Mouse (Mus musculus) kidney, adult 2 months (tissue): ENCODE results near the gene Pi4kb. TPM values are rescaled to one million over a fixed set of nuclear protein-coding genes. Genes with fewer than 3 reads are reported as not detected.

Source experiments
- DNase-seq: peaks from one replicate; pipeline ENCODE4 v3.0.0; 2021
- H3K27ac ChIP-seq: fragments of 200-500 bp; 2 replicates; pipeline ENCODE4 v1.5.1; 2012; ENCODE audit warnings: low read depth, low read length, control low read depth, inconsistent platforms; ENCODE audit not compliant: insufficient read depth
- H3K27me3 ChIP-seq: fragments of 200-500 bp; replicated peaks from 2 replicates; pipeline ENCODE4 v1.6.1; 2012; ENCODE audit warnings: mild to moderate bottlenecking, moderate library complexity, low read length, inconsistent platforms; ENCODE audit not compliant: control insufficient read depth, insufficient read depth
- H3K36me3 ChIP-seq: fragments of 200-500 bp; 2 replicates; pipeline ENCODE4 v1.6.1; 2012; ENCODE audit warnings: mild to moderate bottlenecking, moderate library complexity, low read length, inconsistent platforms; ENCODE audit not compliant: control insufficient read depth, insufficient read depth
- H3K4me1 ChIP-seq: fragments of 200-500 bp; 2 replicates; pipeline ENCODE4 v1.6.1; 2011; ENCODE audit warnings: low read length; ENCODE audit not compliant: control insufficient read depth, insufficient read depth
- H3K4me3 ChIP-seq: fragments of 200-500 bp; 2 replicates; pipeline ENCODE4 v1.5.1; 2011; ENCODE audit warnings: mild to moderate bottlenecking, low read depth, low read length, control low read depth; ENCODE audit not compliant: insufficient read depth
- CTCF ChIP-seq: fragments of 200-500 bp; conservative IDR thresholded peaks from 2 replicates; pipeline ENCODE4 v1.5.1; 2011; ENCODE audit warnings: low read depth, mild to moderate bottlenecking, control low read depth, low read length, moderate library complexity, mixed read lengths; ENCODE audit not compliant: insufficient read depth, insufficient read length
- POLR2A ChIP-seq: fragments of 200-500 bp; IDR thresholded peaks from one replicate; pipeline ENCODE4 v1.6.1; 2011; ENCODE audit warnings: low read depth, low read length, control low read depth
- WGBS: fragments of 180-500 bp; shearing (Covaris S2); methylation state at CpG from one replicate; pipeline ENCODE4 v1.1.7; 2018; 5-methylcytosine and 5-hydroxymethylcytosine counted together
- polyA plus RNA-seq: library from polyadenylated mRNA; depleted of rRNA; stranded (reverse); fragments of >200 nt; gene quantifications from 2 replicates; pipeline ENCODE4 v1.2.3, GENCODE M21; 2012; rRNA removed

Gene Pi4kb
- polyA plus RNA-seq, 1 experiment: 35.9 TPM

- Histone ChIP-seq H3K4me3 (no peak overlapping the region), H3K4me1 (no peaks in the 10 kb centered on the region), H3K27ac (no peak overlapping the region), H3K27me3 (no peaks in the 10 kb centered on the region), H3K36me3 (no peaks in the 10 kb centered on the region)
- no peak for TF ChIP-seq POLR2A
- no peak; the same call in 1 of the 2 replicates for TF ChIP-seq CTCF
- WGBS: 43% methylated on average over 1 of the region's 1 CpGs
- DNase-seq: peak; percentile 71
Observed at GRCm38 (mm10) chr3:95052959-95053358, 78.4 kb downstream of the Pi4kb start.

- no peaks in the 10 kb centered on the region for H3K4me1 ChIP-seq
- H3K4me3 ChIP-seq: no peak overlapping the region
- no peak overlapping the region for H3K27ac ChIP-seq
- no peaks in the 10 kb centered on the region for H3K36me3 ChIP-seq
- DNase-seq: peak; percentile 52
- TF ChIP-seq POLR2A: no peak
- peak; percentile 67 for TF ChIP-seq CTCF
- 42% methylated on average over 3 of the region's 3 CpGs for WGBS
- H3K27me3 ChIP-seq: no peaks in the 10 kb centered on the region
Observed at GRCm38 (mm10) chr3:95053701-95054100, 79.2 kb downstream of the Pi4kb start.

GRCm38 (mm10) chr3:95054481-95055260, 80.1 kb downstream of the Pi4kb start:
- H3K36me3 ChIP-seq: no peaks in the 10 kb centered on the region; the same call in none of the 2 replicates
- TF ChIP-seq POLR2A: no peak
- TF ChIP-seq CTCF: no peak
- H3K4me1 ChIP-seq: no peaks in the 10 kb centered on the region
- peak; percentile 23 for DNase-seq
- 37% methylated on average over 10 of the region's 10 CpGs for WGBS
- H3K27me3 ChIP-seq: no peaks in the 10 kb centered on the region
- no peak overlapping the region for H3K4me3 ChIP-seq
- H3K27ac ChIP-seq: 0 out of 2 replicates have a peak overlapping the region, but pooled peaks have one; percentile 42

DNA sequence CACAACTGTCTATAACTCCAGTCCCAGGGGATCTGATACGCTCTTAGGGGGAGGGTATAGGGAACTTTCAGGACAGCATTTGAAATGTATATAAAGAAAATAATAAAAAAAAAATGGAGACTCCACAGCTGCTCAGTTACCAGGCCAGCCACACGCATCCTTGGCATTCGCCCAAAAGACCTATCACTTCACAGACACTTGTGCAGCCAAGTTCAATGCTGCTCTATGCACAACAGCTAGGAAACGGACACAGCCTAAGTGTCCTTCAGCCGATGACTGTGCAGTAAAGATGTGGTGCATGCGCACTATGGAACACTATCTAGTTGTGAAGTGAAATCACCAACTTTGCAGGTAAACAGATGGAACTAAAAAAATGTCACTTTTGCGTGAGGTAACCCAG, 81.7 kb downstream of the Pi4kb start:
- no peak for DNase-seq
- TF ChIP-seq CTCF (no peak), POLR2A (no peak)
- Histone ChIP-seq H3K4me1 (no peaks in the 10 kb centered on the region), H3K4me3 (no peak overlapping the region), H3K27ac (no peak overlapping the region), H3K36me3 (peaks cover 5% of the 10 kb centered on the region), H3K27me3 (no peaks in the 10 kb centered on the region)
- 90% methylated on average over 7 of the region's 7 CpGs for WGBS

Other genes starting within 250 kb of the Pi4kb start
- 6.0 and 6.8 TPM in 2 replicates for gene Cgn, start 188.2 kb upstream of the Pi4kb start, polyA plus RNA-seq
- 19.7 and 21.0 TPM in 2 replicates for gene Pogz, start 137.2 kb upstream of the Pi4kb start, polyA plus RNA-seq
- 235 and 307 TPM in 2 replicates for gene Psmb4, start 87.8 kb upstream of the Pi4kb start, polyA plus RNA-seq
- gene Selenbp1, start 41.7 kb upstream of the Pi4kb start, polyA plus RNA-seq: 785 and 803 TPM in 2 replicates
- 10.3 and 12.8 TPM in 2 replicates for gene Rfx5, start 20.7 kb upstream of the Pi4kb start, polyA plus RNA-seq
- 16.3 and 18.5 TPM in 2 replicates for gene Zfp687, start 40.7 kb downstream of the Pi4kb start, polyA plus RNA-seq
- gene Psmd4, start 67.9 kb downstream of the Pi4kb start, polyA plus RNA-seq: 136 TPM in 2 replicates
- gene Pip5k1a, start 132.2 kb downstream of the Pi4kb start, polyA plus RNA-seq: 13.5 and 15.3 TPM in 2 replicates
- gene Vps72, start 136.3 kb downstream of the Pi4kb start, polyA plus RNA-seq: 45.6 and 47.1 TPM in 2 replicates
- 0.19 and 3.1 TPM in 2 replicates for gene Tmod4, start 149.7 kb downstream of the Pi4kb start, polyA plus RNA-seq
- 46.7 and 50.8 TPM in 2 replicates for gene Scnm1, start 159.3 kb downstream of the Pi4kb start, polyA plus RNA-seq
- gene Lysmd1, start 159.4 kb downstream of the Pi4kb start, polyA plus RNA-seq: 10.2 and 11.3 TPM in 2 replicates
- gene Tnfaip8l2, start 167.6 kb downstream of the Pi4kb start, polyA plus RNA-seq: 4.1 and 6.8 TPM in 2 replicates
- 8.0 and 8.5 TPM in 2 replicates for gene Sema6c, start 185.7 kb downstream of the Pi4kb start, polyA plus RNA-seq
- gene Gabpb2, start 243.2 kb downstream of the Pi4kb start, polyA plus RNA-seq: 9.8 and 10.6 TPM in 2 replicates